Mouse (Mus musculus): Measurements from ENCODE around the gene Wdr86. TPM values are rescaled to one million over a fixed set of nuclear protein-coding genes. Genes with fewer than 3 reads are reported as not detected.
A peak's percentile ranks its signal among the peaks of the same experiment; 100 is the strongest.
"Not testable (repeated sequence)": the region's sequence is repeated elsewhere in the genome, so short reads cannot be mapped to it uniquely, and the experiment has no call there.

The Wdr86 gene
- 2.7 and 3.3 TPM in 2 replicates for polyA plus RNA-seq (2015; fragmentation: Nextera tagmentation; extraction: Ambion mirVana)

DNA sequence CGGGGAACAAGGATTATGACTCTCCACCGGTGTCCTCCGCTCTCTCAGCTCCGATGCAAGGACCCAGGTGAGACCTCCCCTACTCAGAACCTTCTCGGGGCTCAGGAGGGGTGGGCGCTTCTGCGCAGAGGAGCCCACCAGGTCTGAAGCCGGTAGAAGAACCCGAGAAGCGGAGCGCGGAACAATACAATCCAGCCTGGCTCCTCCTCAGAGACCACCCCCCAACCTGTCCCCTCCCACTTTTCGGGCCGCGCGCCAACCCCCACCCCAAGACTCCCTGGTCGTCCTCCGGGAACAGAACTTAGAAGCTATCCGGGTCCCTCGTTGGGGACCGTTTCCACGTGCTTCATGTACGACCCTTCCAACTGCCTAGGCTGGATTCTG is at the start of gene Wdr86:
TSS of gene Wdr86 (minus strand) at position 240 of the 384 bp plus-strand sequence.
- no peak for TF ChIP-seq CTCF (IDR thresholded peaks at IDR 0.05; ENCODE audit: low read depth)
- no peak for TF ChIP-seq EP300 (optimal IDR thresholded peaks at IDR 0.05)
- H3K27me3 ChIP-seq (ENCODE audit: control insufficient read depth, insufficient read depth, low read length) = no peaks in the 10 kb centered on the region
- peak within 1 kb of the TSS; percentile 50 for H3K4me3 ChIP-seq (ENCODE audit: low read depth, low read length)
- no peaks in the 10 kb centered on the region for H3K9me3 ChIP-seq (ENCODE audit: control insufficient read depth, low read length)
- H3K27ac ChIP-seq (replicated peaks) = peak within 1 kb of the TSS; percentile 18; the same call in 1 of the 2 replicates
- ATAC-seq (ENCODE audit: low FRiP score, low TSS enrichment) (peak; percentile 18; the same call in 1 of the 2 replicates), DNase-seq (ENCODE audit: low spot score) (no peak)
- peaks cover 4% of the 10 kb centered on the region; the same call in 1 of the 2 replicates for H3K4me1 ChIP-seq (replicated peaks; ENCODE audit: control insufficient read depth, insufficient read depth)
- WGBS = 2% methylated on average over 23 of the region's 23 CpGs
- H3K36me3 ChIP-seq (ENCODE audit: control insufficient read depth, insufficient read depth, low read length) = no peaks in the 10 kb centered on the region
- peak within 1 kb of the TSS; percentile 60 for H3K9ac ChIP-seq (ENCODE audit: low read length)
- H3K4me2 ChIP-seq (replicated peaks; ENCODE audit: low read depth) = peak within 1 kb of the TSS; percentile 88

DNA sequence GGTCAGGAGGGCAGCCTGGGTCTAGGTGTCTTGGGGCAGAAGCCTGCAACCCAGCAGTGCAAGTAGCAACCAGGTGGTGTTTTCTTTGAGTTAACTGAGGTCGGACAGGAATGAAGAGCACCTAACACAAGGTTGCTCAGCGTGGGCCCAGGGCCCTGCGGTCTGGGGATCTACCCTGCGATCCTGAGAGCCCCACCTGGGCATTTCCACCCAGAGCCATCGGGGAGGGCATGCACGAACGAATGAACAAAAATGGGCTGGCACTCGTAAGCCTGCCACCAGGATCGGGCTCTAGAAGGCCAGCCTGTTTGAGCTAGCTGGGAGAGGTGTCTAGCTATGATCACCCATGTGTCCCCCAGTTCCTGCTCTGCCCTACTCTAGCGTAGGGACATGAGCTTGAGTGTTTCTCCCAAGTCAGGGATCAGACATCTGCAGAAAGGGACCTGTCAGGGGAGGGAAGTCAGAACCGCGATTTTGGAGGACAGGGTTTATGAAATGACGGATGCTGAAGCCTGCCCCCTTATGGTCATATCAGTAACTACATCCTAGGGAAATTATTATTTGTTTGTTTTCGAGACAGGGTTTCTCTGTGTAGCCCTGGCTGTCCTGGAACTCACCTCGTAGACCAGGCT is 49.5 kb upstream of the Wdr86 start:
- 48% methylated on average over 15 of the region's 15 CpGs for WGBS
- peak; percentile 57 for ATAC-seq (ENCODE audit: low FRiP score, low TSS enrichment)

GRCm38 (mm10) chr5:24779321-24779720 is 48.8 kb upstream of the Wdr86 start:
- Histone ChIP-seq H3K27me3 (ENCODE audit: control insufficient read depth, insufficient read depth, low read length) (no peaks in the 10 kb centered on the region), H3K9ac (ENCODE audit: low read length) (no peak overlapping the region), H3K27ac (replicated peaks) (no peak overlapping the region), H3K36me3 (ENCODE audit: control insufficient read depth, insufficient read depth, low read length) (no peaks in the 10 kb centered on the region), H3K4me2 (replicated peaks; ENCODE audit: low read depth) (no peak overlapping the region), H3K4me1 (replicated peaks; ENCODE audit: control insufficient read depth, insufficient read depth) (no peaks in the 10 kb centered on the region), H3K9me3 (ENCODE audit: control insufficient read depth, low read length) (no peaks in the 10 kb centered on the region), H3K4me3 (ENCODE audit: low read depth, low read length) (no peak overlapping the region)
- TF ChIP-seq CTCF (IDR thresholded peaks at IDR 0.05; ENCODE audit: low read depth) (no peak), EP300 (optimal IDR thresholded peaks at IDR 0.05) (no peak)
- no peak for ATAC-seq (ENCODE audit: low FRiP score, low TSS enrichment)
- no peak for DNase-seq (ENCODE audit: low spot score)

More for the DNA sequence above, 49.5 kb upstream of the Wdr86 start:
- Histone ChIP-seq H3K4me3 (ENCODE audit: low read depth, low read length) (no peak overlapping the region), H3K4me2 (replicated peaks; ENCODE audit: low read depth) (0 out of 2 replicates have a peak overlapping the region, but pooled peaks have one; percentile 11), H3K27ac (replicated peaks) (no peak overlapping the region), H3K36me3 (ENCODE audit: control insufficient read depth, insufficient read depth, low read length) (no peaks in the 10 kb centered on the region), H3K27me3 (ENCODE audit: control insufficient read depth, insufficient read depth, low read length) (no peaks in the 10 kb centered on the region), H3K4me1 (replicated peaks; ENCODE audit: control insufficient read depth, insufficient read depth) (no peaks in the 10 kb centered on the region), H3K9ac (ENCODE audit: low read length) (no peak overlapping the region), H3K9me3 (ENCODE audit: control insufficient read depth, low read length) (no peaks in the 10 kb centered on the region)
- no peak for DNase-seq (ENCODE audit: low spot score)
- peak; percentile 80 for TF ChIP-seq CTCF (IDR thresholded peaks at IDR 0.05; ENCODE audit: low read depth)
- no peak for TF ChIP-seq EP300 (optimal IDR thresholded peaks at IDR 0.05)

- WGBS = 57% methylated on average over 13 of the region's 13 CpGs
- DNase-seq (ENCODE audit: low spot score) (no peak), ATAC-seq (ENCODE audit: low FRiP score, low TSS enrichment) (no peak)
- H3K4me1 ChIP-seq (replicated peaks; ENCODE audit: control insufficient read depth, insufficient read depth) = no peaks in the 10 kb centered on the region
- H3K9ac ChIP-seq (ENCODE audit: low read length) = no peak overlapping the region
- no peak overlapping the region for H3K27ac ChIP-seq (replicated peaks)
- no peak for TF ChIP-seq CTCF (IDR thresholded peaks at IDR 0.05; ENCODE audit: low read depth)
- TF ChIP-seq EP300 (optimal IDR thresholded peaks at IDR 0.05) = no peak
- no peaks in the 10 kb centered on the region for H3K36me3 ChIP-seq (ENCODE audit: control insufficient read depth, insufficient read depth, low read length)
- H3K4me3 ChIP-seq (ENCODE audit: low read depth, low read length) = no peak overlapping the region
- no peaks in the 10 kb centered on the region for H3K9me3 ChIP-seq (ENCODE audit: control insufficient read depth, low read length)
- H3K4me2 ChIP-seq (replicated peaks; ENCODE audit: low read depth) = no peak overlapping the region
- no peaks in the 10 kb centered on the region for H3K27me3 ChIP-seq (ENCODE audit: control insufficient read depth, insufficient read depth, low read length)
Measured at GRCm38 (mm10) chr5:24778843-24779140, 48.3 kb upstream of the Wdr86 start.

- DNase-seq (ENCODE audit: low spot score) (no peak), ATAC-seq (ENCODE audit: low FRiP score, low TSS enrichment) (no peak)
- Histone ChIP-seq H3K27ac (replicated peaks) (no peak overlapping the region), H3K4me1 (replicated peaks; ENCODE audit: control insufficient read depth, insufficient read depth) (no peaks in the 10 kb centered on the region), H3K4me3 (ENCODE audit: low read depth, low read length) (no peak overlapping the region), H3K9me3 (ENCODE audit: control insufficient read depth, low read length) (no peaks in the 10 kb centered on the region), H3K4me2 (replicated peaks; ENCODE audit: low read depth) (no peak overlapping the region), H3K9ac (ENCODE audit: low read length) (no peak overlapping the region), H3K36me3 (ENCODE audit: control insufficient read depth, insufficient read depth, low read length) (no peaks in the 10 kb centered on the region), H3K27me3 (ENCODE audit: control insufficient read depth, insufficient read depth, low read length) (no peaks in the 10 kb centered on the region)
- 31% methylated on average over 17 of the region's 17 CpGs for WGBS
- TF ChIP-seq CTCF (IDR thresholded peaks at IDR 0.05; ENCODE audit: low read depth) (no peak), EP300 (optimal IDR thresholded peaks at IDR 0.05) (no peak)
Measured at GRCm38 (mm10) chr5:24778082-24778842, 47.7 kb upstream of the Wdr86 start.

- H3K9me3 ChIP-seq (ENCODE audit: control insufficient read depth, low read length) = no peaks in the 10 kb centered on the region
- whole genome bisulfite sequencing = 55% methylated on average over 4 of the region's 4 CpGs
- H3K4me1 ChIP-seq (replicated peaks; ENCODE audit: control insufficient read depth, insufficient read depth) = no peaks in the 10 kb centered on the region
- H3K9ac ChIP-seq (ENCODE audit: low read length) = no peak overlapping the region
- no peaks in the 10 kb centered on the region for H3K36me3 ChIP-seq (ENCODE audit: control insufficient read depth, insufficient read depth, low read length)
- no peak overlapping the region for H3K4me2 ChIP-seq (replicated peaks; ENCODE audit: low read depth)
- H3K4me3 ChIP-seq (ENCODE audit: low read depth, low read length) = no peak overlapping the region
- peak; percentile 55 for DNase-seq (ENCODE audit: low spot score)
- H3K27ac ChIP-seq (replicated peaks) = no peak overlapping the region
- no peaks in the 10 kb centered on the region for H3K27me3 ChIP-seq (ENCODE audit: control insufficient read depth, insufficient read depth, low read length)
- peak; percentile 59 for TF ChIP-seq CTCF (IDR thresholded peaks at IDR 0.05; ENCODE audit: low read depth)
- no peak for TF ChIP-seq EP300 (optimal IDR thresholded peaks at IDR 0.05)
- ATAC-seq (ENCODE audit: low FRiP score, low TSS enrichment) = peak; percentile 92
Measured at GRCm38 (mm10) chr5:24776681-24777080, 46.2 kb upstream of the Wdr86 start.

DNA sequence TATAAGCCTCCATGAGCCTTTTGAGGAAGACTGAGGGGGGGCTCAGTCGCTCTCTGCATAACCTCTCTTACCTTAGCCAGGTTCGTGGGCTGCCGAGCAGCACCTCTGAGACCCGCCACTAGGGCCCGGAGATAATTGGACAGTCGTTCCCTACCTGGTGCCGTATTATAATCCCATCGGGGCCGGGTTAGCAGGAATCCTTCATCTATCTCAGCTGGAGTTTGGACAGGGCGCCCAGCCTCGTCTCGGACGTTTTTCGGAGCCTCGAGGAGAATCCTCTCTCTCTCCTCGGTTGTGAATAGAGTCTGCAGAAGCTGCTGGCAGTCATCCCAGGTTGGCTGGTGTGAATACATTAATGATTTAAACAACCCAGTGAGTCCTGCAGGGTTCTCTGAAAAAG is 44.0 kb upstream of the Wdr86 start:
- not testable (repeated sequence) for H3K27ac ChIP-seq (replicated peaks); H3K4me1 ChIP-seq (replicated peaks; ENCODE audit: control insufficient read depth, insufficient read depth); H3K4me2 ChIP-seq (replicated peaks; ENCODE audit: low read depth); ATAC-seq (ENCODE audit: low FRiP score, low TSS enrichment); H3K4me3 ChIP-seq (ENCODE audit: low read depth, low read length); H3K27me3 ChIP-seq (ENCODE audit: control insufficient read depth, insufficient read depth, low read length); H3K36me3 ChIP-seq (ENCODE audit: control insufficient read depth, insufficient read depth, low read length); H3K9ac ChIP-seq (ENCODE audit: low read length); H3K9me3 ChIP-seq (ENCODE audit: control insufficient read depth, low read length); DNase-seq (ENCODE audit: low spot score)
- 77% methylated on average over 16 of the region's 16 CpGs for WGBS

Measured in stomach, postnatal 0 days (tissue).